Mouse (Mus musculus) WW6 (cell line): ENCODE results near the gene Fyb2.

Source experiments
- DNase-seq: peaks from one replicate; pipeline ENCODE4 v3.0.0-alpha.2; 2013; ENCODE audit warnings: low read depth, low spot score

Gene Fyb2

GRCm38 (mm10) chr4:104913291-104914129 is at the start of gene Fyb2:
Gene Fyb2 (plus strand): TSS chr4:104913456.
- DNase-seq, result no peak

DNA sequence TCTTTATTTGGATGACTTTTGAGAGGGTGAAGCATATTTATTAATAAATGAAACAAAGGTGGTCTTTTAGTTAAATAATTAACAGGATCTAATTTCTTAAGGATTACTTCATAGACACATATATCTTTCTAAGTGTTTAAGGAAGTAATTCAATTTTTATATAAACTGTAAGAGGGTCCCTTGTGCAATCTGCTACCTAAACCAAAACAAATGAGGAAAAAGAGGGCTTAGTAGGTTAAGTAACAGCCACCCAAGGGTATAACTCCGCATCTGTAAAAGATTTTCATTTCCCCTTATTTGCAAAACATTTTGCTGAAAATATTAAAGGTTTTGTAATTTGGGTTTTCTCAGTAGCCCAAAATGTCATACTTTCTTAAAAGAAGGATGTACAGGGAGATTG is 48.9 kb upstream of the Fyb2 start:
- DNase-seq, result no peak

DNA sequence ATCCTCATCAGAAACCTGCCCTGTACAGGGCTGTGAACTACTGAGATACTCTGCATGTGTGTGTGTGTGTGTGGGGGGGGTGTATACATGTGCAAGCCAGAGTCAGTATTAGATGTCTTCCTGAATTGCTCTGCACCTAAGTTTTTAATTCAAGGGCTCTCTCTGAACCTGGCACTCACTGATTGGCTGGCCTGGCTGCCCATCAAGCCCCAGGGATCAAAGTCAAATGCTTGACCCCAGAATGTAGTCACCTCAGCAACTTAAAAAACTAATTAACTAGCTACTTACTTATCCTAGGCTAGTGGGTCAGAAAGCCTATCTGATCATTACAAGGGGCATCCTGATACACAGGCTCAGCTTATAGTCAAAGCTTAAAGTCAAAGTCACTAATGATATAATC is 43.7 kb upstream of the Fyb2 start:
- DNase-seq, result no peak

GRCm38 (mm10) chr4:104870196-104870595 is 43.1 kb upstream of the Fyb2 start:
- DNase-seq, result no peak

- DNase-seq, result no peak
Observed at GRCm38 (mm10) chr4:104875832-104876231, 37.4 kb upstream of the Fyb2 start.

DNA sequence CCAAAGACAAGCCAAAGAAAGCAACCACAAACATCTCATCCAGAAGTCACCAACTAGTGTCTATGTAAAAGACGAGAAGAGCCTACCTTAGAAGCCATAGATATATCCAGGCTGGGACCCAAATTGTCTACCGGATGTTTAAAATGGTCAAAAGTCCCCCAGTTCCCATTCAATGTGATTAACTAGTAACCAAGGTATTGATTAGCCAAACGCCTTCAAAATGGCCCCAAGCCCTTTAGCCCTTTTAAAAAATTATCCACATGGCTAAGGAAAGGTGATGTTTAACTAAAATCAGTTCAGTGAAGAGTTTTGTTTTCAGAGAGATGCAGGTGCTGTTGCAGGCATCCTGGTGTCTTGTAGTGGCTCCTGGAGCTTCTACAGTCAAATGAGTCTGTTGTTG is 36.9 kb upstream of the Fyb2 start, which contains the start of gene C8a:
Gene C8a, minus strand, starts transcription at position 76 of the 400 bp plus-strand sequence.
- no peak for DNase-seq

DNA sequence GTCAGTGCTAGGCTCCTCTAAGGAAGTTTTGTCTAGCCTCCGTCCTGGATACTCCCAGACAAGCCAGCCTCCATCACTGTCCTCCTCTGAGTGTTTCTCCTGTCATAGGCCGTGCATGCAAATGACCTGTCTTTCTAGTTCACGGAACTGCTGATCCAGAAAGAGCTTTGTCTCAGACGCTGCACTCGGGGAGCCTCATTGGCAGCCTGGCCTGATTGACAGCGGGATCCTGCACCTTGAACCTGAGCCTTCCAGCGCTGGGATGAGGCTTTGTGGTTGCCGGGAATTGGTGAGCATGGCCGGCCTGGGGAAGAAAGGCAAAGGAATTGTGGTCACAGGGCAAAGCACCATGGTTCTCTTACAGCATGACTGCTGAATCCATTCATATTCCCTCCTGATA is 25.8 kb upstream of the Fyb2 start:
- no peak for DNase-seq

DNA sequence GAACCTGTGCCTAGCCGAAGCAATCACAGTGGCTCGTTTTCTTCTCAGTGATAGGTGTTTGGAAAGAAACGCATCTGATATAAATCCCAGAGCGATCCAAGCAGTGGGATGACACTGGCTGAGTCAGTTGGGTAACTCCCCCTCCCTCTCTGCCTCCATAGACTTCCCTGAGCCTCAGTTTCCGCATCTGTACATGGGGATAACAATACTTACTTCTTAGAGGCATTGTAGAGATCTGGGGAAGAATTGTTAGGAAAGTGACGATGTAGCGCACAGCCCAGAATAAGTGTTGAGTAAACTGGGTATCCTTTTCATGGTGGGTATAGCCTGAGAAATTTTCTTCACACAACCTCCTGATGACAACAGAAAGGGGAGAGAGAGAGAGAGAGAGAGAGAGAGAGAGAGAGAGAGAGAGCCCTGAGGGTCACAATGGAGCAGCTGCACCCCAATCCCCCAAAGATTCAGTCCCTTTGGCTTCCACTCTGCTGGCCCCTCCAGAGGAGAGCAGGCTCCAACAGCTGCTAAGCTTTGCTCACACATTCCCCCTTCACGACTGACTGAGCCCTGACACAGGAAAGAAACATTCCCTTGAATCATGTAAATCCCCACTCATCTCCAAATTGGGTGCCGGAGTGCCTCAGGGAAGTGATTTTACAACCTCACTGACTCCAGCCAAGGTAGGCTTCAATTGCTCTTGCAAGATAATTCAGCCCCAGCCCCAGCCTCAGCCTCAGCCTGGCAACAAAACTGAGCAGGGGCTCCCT is 24.6 kb upstream of the Fyb2 start:
- no peak for DNase-seq

DNA sequence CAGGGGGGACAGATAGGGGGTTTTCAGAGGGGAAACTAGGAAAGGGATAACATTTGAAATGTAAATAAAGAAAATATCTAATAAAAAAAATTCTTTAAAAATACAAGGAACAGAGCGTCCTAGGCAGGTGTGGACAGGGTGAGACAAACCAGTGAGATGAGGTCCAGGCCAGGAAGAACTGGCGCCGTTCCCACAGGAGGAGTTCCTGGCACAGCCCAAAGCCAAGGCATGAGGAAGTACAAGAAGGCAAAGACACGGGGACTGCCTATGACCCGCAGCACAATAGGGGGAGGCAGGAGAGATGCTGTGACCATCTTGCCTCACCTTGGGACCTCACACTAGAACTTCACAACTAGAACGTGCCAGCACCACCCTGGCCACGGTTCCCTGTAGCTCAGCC is 21.5 kb upstream of the Fyb2 start:
- no peak for DNase-seq

DNA sequence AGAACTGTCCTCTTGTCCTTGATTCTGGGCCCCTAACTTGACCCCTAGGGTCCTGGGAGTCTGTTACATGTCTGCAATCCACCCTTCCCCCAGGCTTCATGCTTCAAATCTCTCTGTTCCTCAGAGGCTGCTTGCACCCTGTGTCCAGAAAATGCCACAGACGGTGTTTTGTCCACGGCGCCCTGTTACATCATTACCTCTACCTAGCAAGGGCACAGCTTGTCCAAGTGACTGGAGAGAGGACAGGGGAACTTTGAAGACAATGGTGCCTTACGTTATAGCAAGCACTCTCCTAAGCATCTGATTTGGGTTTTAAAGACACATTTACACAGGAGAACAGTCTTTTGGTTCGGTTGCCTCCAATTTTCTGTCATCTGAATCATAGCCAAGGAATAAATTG is 19.7 kb upstream of the Fyb2 start:
- no peak for DNase-seq

DNA sequence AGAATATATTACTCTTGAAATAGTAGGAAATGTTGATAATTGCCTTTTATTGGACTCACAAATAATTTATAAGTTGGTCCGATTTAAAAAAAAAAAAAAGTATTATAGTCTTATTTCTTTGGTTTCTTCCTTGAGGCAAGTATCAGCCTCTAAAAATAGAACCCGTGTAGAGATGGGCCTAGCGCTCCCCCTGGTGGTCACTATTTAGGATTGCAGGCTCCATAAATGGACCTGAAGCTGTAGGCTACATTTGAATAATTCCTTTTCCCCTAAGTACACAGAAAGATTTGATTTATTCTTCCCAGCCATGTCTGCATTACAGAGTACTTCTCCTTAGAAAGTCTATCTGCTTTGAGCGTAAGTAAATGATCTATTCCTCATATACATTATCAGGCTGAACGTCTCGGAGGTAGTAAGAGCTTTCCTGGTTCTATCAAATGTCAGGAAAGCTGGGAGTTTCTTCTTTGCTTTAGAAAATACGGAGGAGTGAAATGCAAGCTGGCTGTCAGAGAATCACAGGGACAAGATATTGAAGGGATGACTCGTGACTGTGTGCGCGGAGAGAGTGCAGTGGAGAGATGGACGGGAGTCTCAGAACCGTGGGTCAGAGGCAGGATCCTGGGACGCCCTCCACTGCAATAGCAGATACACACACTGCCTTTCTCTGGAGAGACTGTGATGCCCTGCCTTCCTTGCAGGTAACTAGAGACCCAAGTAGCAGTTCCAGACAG is 19.1 kb upstream of the Fyb2 start:
- no peak for DNase-seq

DNA sequence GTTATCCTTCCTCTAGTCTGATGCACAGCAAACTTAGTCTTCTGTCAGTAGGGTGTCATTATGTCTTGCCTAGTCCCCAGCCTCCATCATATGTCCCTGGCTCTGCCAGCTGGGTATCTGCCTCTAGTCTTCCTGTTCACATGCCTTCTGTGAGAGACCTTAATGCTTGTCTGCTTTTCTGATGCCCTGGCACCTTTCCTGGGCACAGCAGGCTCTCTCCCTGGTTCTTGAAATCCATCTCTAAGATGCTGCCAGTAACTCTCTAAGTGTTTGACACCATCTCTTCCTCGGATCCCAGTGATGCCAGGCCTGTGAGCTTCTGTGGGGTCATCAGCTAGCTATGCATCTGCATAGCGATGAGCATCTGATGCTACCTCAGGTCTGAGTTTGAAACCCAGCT is 10.4 kb upstream of the Fyb2 start:
- no peak for DNase-seq

DNA sequence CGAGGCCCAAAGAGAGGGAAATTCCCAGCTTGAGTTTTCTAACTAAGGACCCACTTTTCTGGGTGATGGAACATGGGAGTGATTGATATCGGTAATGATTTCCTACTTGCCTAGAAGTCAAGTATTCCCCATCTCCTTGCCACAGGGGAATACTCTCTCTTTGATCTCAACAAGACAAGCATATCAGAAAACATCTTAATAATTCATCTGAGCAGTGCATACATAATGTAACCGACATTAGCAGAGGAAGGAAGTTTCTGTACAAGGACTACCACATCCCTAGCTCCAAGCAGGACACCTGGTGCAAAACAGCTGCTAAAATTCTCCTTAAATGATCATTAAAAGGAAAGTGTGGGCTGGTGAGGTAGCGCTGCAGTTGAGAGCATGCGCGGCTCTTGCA is 8.2 kb upstream of the Fyb2 start:
- no peak for DNase-seq

- DNase-seq, result peak; percentile 48
Observed at GRCm38 (mm10) chr4:104911685-104912084, 1.6 kb upstream of the Fyb2 start.

GRCm38 (mm10) chr4:104914711-104915247 is 1.5 kb downstream of the Fyb2 start:
- no peak for DNase-seq

DNA sequence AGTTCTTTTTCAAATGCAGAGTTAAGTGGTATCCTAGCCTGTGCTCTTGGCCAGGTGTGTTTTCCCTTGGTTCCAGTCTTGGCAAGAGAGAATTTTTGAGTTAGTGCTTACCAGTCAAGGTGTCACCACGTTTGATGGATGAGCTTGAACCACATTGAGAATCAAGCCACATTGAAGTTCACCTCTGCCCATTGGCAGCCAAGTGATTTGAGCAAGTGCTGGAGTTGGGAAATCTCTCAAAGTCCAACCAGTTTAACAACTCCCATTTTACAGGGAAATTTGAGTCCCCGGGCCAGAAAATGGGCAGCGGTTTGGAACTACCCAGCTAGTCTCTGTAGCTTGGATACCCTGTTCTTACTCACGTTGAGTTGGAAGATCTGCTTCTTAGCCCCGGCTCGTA is 4.8 kb downstream of the Fyb2 start:
- DNase-seq, result no peak

DNA sequence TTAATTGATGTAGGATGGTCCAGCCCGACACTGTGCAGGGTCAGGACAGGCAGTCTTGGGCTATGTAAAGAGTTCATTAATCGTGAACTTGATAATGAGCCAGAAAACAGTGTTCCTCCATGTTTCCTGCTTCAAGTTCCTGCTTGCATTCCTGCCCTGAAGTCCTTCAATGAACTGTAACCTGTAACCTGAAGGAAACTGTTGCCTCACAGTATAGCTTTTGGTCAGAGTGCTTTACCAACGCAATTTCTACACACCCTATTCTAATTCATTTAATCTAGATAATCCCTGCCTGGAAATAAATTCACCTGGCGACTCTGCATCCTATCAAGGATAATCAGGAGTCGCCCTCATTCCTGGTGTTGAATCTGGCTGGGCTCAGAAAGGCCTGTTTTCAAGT is 12.1 kb downstream of the Fyb2 start:
- no peak for DNase-seq

DNA sequence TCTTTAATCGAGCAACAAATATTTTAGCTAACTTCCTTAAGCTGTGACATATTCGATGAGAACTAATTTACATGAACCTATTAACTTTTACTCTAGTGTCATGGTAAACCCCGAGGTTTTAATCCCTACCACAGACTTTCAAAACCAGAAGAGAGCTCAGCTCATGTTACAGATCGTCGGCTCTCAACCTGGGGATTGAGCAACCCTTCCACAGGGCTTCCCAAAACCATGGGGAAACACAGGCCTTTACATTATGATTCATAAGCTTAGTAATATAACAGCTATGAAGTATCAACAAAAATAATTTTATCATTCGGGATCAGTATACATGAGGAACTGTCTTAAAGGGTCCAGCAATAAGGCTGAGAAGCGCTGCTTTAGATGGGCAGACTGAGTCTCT is 15.9 kb downstream of the Fyb2 start:
- no peak for DNase-seq

DNA sequence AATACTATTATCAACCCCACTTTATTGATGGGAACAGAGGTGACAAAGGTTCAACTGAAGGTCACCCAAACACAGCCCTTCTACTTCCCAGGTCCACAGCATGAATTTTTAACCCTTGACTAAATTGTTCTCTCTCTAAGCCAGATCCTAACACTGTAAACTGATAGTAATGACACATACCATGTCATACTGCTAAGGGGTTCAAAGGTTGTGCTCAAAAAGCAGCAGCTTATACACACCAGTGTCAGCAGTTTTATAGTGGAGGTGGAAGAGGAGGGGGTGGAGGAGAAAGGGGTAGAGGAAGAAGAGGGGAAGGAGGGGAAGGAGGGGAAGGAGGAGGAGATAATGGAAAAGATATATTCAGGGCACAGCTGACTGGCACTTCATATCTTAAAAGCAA is 20.4 kb downstream of the Fyb2 start:
- DNase-seq, result no peak

DNA sequence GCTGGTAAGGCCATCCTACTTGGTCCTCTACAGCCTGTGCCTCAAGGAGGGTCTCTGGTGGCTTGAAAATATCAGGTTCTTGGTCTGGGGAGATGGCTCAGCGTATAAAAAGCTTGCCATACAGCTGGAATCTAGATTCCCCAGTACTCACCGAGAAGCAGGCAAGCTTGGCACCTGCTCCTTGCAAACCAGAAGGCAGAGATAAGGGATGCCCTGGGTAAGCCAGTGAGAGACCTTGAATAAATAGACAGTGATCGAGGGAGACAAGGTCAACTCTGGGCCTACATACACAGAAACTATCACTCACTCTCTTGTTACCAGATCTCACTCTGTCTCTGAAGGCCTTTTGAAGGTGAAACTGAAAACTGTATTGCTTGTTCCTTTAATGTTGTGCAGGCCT is 21.7 kb downstream of the Fyb2 start:
- no peak for DNase-seq

DNA sequence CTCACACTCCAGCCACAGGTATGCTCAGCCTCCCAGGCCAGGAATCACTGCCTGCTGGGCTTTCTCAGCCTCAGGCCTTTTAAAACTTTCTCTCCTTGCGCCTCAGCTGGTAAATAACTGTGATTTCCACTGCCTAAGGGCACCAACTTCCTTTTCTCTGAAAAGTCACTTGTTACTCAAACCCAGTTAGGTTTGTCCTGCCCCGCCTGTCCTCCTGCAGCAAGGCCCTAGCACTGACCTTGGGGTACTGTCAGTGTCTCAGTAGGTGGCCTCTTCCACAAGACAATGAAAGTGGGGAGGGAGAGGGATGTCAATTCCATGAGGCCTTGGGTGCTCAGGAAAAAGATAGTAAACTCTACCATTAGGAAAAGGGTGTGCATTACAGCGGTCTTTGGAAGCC is 22.2 kb downstream of the Fyb2 start:
- no peak for DNase-seq

- DNase-seq, result no peak
Observed at GRCm38 (mm10) chr4:104936011-104936410, 22.8 kb downstream of the Fyb2 start.
